Mouse (Mus musculus): ENCODE results near the gene BC004004. TPM values are rescaled to one million over a fixed set of nuclear protein-coding genes. Genes with fewer than 3 reads are reported as not detected.

The BC004004 gene
- total RNA-seq, 4 experiments from 2014 or later = 98.1 to 131 (median 114) TPM

DNA sequence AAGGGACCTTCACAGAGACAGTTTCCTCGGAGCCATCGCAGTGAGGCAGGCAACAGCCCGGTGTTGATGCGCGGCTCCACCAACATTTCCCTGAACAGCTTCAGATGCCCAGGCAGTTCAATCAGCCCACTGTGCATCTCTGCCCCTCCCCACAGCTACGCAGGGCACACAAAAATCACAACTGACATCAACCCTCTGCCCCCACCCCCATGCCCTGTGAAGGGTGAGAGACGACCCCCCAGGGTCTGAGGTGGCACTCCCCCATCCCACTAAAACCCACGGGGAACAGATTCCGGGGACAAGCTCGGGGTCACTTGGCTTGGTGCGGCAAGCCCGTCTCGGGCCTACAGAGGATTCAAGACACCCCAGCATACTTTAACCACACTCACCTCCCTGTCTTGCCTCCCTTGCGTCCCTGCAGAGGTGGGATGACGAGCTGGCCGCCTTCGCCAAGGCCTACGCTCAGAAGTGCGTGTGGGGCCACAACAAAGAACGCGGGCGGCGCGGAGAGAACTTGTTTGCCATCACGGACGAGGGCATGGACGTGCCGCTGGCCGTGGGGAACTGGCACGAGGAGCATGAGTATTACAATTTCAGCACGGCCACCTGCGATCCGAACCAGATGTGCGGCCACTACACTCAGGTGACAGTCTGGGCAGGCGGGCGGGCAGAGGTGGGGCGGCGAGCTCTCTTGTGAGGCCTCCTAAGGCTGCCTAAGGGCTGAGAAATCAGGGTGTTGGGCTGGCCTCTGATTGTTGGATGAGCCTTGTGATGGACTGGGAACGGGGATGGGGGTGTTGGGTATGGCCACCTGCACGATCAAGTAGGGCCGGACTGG, 53.4 kb downstream of the BC004004 start:
- no peak for DNase-seq (ENCODE audit: low spot score in 2 of 2)

DNA sequence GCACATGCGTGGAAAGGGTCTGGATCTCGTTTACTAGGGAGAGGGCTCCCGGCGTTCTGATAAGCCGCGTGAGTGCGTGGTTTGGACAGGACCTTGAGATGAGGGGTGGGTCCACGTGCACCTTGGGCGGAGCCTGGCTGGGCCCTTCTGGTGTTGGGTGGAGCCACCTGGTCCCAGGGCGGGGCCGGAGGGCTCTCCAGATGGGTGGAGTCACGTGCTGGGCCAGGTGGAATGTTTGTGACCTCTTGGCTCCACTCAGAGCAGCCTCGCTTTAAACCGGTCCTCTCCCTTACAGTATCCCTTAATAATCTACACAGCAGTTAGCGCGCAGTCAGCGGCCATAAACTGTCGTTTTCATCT, 54.0 kb downstream of the BC004004 start:
- DNase-seq (ENCODE audit: low spot score in 2 of 2) = no peak

DNA sequence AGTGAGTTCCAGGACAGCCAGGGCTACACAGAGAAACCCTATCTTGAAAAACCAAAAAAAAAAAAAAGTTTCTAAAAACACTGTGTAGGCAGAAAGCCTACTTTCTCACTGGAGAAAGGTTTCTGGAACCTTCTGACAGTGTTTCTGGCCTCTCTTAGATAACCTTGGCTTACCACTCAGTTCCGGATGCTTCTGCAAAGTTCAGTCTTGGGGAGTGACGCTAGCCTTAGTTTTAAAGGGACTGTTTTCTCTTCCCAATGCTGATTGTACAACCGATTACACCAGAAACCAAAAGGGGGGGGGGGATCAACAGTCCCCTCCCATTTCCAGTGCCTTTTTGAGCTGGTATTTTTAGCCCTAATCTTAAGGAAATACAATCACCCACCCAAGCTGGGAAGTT, 55.0 kb downstream of the BC004004 start:
- no peak for DNase-seq (ENCODE audit: low spot score in 2 of 2)

DNA sequence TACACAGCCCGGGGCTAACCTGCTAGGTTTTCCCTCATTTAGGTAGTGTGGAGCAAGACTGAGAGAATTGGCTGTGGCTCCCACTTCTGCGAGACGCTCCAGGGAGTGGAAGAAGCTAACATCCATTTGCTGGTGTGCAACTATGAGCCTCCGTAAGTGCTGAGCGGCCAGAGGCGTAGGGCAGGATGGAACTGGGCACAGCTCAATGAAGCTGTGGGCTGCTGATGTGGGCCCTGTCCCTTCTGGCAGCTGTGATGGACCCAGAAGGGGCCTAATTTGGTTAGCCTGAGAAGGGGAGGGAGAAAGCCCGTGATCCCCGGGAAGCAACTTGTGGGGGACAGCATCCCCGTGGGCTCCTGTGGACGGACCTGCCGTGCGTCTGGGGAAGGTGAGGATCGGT, 57.2 kb downstream of the BC004004 start:
- no peak for DNase-seq (ENCODE audit: low spot score in 2 of 2)

DNA sequence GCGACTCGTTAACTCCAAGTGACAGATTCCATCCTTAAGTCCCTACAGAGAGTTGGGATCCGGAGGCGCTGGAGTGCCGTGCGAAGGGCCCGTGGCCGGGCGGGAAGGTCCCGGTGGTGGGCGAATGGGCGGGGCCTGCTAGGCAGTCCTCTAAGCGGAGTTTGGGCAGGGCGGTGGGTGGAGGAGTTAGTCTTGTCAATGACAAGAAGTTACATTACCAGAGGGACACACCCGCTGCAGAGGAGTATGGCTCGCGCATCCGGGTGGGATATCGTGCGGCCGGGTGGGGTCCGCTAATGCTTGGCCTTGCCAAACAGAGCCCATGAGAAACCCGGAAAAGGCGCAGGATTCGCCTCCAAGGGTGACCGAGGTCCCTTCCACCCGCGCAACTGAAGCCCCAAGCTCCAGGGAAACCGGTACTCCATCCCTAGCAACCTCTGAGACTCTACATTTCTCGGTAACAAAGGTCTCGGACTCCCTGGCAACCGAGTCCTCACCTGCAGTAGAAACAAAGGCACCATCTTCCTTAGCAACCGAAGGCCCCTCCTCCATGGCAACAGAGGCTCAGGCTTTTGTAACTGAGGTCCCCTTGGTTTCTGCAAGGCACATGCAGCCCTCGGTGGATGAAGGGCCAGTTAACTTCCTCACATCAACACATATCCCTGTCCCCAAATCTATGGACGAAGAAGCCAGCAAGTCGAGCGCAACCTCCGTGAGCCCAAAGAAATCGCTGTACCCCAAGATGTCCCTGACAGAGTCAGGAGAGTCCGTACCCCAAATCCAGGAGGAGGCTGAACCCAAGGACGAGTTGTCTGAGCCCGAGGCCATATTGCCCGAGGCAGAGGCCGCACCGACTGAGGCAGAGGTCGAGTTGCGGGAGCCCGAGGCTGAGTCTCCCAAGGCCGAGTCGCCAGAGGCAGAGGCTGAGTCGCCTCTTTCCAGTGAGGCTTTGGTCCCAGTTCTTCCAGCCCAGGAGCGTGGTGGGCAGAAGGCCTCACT, 58.2 kb downstream of the BC004004 start:
- DNase-seq (ENCODE audit: low spot score in 2 of 2) = no peak

DNA sequence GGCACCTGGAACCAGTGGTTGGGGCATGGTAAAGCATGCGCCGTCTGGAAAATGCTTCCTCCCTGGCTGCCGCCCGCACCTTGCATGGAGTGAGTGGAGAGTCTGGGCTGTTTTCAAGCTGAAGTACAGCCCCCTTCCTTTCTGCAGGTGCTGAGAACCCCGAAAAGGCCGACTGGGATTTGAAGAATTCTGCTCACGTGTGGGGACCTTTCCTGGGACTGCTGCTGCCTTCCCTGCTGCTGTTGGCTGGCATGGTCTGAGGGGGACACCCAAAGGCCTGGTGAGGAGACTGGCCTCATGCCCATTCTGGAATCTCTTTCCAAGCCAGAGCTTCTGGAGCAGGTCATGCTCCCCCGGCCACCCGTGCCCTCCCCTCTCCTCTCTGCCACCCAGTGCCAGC, 59.1 kb downstream of the BC004004 start:
- no peak for DNase-seq (ENCODE audit: low spot score in 2 of 2)

DNA sequence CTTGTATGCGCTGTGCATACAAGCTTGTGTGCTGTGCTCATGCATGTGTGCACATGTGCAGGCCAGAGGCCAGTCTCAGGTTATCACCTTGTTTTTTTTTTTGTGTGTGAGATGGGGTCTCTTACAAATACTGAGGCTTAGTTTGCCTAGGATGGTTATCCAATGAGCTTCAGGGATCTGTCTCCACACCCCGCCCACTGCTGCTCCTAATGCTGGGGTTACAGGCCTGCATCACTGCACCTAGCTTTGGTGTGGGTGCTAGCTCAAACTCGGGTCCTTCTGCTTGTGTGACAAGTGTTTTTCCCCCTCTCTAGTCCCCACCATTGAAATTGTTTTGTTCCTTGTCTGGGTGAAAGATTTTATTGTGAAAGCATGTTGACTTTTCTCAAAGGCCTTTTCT, 61.6 kb downstream of the BC004004 start:
- no peak for DNase-seq (ENCODE audit: low spot score in 2 of 2)

DNA sequence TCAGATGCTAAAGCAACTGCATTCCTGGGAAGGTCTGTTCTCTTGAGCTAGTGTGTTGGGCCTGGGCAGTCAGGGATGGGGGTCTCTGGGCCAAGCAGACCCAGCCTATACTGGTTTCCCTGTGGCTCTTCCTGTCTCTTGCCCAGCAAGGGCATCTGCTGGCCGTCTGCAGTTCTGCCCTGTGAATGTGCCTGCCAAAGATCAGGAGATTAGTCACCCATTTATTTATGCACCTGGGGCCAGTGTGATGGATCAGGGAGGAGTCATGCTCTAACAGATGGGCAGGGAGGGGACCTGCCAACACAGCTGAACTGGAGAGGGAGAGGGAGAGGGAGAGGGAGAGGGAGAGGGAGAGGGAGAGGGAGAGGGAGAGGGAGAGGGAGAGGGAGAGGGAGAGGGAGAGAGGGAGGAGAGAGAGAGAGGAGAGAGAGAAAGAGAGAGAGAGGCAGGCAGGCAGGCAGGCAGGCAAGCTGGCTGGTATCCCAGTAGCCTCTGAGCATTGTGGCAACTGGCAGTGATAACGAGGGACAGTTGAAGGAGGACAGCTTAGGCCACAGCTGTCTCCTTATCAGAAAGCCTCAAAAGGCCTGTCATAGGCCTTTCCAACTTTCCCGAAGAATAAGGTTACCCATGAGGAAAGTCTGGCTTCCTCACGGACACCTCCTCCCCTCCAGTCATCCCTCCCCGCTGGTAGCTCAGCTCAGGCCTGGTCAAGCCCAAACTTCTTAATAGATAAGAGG, 62.3 kb downstream of the BC004004 start:
- no peak for DNase-seq (ENCODE audit: low spot score in 2 of 2)

DNA sequence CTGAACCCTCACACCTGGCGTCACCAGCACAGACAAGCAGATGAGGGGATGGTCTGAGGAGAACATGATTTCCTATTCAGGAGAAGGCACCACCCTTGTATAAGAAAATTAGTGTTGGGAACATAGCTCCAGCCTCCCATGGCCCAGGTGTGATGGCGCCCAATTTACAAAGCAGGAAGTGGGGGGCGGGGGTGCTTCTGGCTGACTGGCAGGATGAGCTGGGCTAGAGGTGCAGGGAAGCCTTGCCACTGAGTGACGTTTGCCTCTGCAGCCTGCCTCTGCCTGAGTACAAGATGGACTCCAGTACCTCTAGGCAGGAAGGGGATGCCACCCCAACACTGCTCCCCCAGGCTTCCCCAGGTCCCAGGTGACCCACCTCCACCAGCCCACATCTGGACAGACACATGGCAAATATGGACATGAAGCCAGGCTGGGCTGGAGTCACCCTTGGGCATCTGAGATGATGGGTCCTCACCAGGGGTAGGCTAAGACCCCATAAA, 63.6 kb downstream of the BC004004 start:
- DNase-seq (ENCODE audit: low spot score in 2 of 2) = no peak

DNA sequence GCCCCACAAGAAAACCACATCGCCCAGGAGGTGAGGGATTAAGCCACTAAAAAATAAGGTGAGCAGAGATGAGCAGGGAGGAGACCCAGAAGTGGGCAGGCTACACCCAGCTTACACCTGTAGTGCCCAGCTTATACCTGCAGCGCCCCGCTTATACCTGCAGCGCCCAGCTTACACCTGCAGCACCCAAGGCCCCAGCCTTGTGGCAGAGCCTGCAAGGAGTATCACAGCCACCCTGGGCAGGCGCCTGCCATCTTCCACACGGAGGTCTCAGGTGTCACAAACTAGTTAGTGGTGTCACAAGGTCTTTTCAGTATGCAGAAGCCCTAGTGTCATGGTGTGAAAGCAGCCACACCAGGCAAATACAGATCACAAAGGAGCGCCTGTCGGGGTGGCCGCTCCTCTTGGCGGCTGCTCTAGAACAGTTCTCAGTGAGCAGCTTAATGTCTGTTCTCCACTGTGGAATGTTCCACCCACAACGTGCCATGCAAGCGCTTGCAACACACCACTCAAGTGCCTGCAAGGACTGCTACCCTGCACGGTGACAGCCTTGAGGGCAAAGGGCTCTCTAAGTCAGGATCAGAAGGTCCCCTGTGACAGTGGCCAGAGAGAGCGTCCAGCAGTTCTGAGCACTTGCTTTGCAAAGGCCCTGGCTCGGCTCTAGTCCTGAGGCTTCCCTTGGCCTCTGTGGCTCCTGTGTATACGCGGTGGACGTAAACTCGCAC, 67.8 kb downstream of the BC004004 start:
- no peak for DNase-seq (ENCODE audit: low spot score in 2 of 2)

DNA sequence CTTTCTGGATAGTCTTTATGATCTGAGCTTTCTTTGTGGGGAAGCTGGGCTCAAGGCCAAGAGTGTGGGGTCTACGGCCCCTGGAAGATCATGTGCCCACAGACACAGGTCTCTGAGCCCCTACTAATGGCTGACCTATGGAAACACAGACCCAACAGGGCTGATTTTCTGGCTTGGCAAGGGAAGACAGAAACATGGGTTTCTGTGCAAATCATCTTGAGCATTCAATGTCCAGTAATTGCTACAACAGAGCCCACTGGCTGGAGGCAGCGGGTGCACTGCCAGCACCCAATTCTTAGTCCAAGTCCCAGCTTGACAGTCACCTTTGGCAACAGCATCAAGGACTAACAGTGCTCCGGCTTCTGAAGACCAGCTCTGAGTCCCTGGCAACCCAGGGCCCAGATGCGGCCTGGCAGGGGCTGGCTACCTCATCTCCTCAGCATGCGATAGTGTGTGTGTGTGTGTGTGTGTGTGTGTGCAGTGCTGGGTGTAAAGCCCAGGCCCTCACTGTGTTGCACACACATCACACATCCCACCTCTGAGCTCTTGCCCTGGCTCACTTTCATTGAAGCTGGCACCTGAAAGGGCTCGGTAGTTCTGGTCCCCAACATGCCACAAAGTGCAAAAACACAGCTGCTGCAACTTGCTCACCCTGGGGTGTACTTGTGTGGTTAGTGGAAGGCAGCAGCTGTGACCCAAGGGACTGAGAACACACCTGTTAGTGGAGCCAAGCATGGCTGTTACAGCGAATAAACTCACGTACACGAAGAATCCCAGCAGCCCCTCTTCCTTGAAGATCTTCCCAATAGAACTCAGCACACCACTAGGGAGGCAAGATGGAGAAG, 69.6 kb downstream of the BC004004 start:
- DNase-seq (ENCODE audit: low spot score in 2 of 2) = no peak

DNA sequence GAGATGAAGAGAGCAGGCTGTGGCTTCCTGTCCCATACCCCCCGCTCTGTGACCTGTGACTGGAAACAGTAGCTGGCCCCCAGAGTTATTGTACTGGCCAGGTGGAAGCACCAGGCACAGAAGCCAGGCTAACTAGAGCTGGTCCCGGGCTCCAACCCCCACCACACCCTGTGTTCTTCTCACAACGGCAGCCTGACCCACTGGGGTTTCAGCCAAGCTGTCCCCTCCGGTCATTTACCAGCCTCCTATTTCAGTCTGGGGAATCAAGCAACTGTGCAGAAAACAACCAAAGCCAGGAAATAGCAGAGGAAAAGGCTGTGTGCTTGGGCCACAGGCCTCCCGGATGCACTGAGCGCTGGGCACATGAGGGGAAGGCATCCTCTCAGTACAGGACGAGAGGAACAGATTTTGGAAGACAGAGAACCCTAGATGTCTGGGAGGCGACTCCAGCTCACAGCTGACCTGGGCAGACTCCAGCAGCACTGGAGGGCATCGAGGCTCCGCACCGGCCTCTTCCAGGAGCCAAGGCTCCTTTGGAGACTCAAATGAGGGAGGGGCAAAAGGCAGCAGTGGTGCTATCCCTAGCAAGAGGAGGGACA, 70.7 kb downstream of the BC004004 start:
- DNase-seq (ENCODE audit: low spot score in 2 of 2) = no peak

DNA sequence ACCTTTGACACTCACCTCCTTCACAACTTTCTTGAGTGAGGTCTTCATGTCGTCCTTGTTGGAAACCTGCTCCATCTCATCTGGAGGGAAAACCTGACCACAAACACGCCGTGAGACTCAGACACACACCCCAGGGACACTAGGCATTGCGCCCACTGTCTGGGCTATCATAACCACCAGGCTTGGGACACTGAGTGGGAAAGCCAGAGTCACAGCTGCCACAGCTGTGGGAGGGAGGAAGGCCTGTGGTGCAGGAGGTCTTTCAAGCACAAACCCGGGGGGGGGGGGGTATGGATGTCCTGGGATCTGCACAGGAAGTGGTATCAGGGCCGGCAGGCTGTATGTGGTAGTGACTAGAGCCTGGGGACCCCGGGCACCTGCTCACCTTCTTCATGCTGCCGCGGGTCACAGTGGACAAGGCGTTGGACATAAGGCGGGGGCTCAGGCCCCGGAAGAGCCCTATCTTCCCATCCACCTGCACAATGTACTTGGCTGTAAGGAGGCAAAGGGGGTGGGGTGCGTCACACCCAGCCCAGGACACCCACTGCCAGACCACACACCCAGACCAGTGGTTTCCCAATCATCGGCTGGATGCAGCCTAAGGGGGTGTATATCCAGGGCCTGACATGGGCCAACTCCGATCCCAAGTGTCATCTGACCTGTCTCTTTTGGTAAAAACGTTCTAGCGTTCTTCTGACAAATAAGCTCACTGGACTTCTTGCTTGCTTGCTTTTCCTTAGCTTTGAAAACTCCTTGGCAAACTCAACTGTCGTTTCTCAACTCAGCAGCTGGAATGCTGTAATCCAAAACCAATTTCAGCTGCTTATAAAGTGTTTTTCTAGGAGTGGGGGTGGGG, 72.0 kb downstream of the BC004004 start:
- DNase-seq (ENCODE audit: low spot score in 2 of 2) = no peak

DNA sequence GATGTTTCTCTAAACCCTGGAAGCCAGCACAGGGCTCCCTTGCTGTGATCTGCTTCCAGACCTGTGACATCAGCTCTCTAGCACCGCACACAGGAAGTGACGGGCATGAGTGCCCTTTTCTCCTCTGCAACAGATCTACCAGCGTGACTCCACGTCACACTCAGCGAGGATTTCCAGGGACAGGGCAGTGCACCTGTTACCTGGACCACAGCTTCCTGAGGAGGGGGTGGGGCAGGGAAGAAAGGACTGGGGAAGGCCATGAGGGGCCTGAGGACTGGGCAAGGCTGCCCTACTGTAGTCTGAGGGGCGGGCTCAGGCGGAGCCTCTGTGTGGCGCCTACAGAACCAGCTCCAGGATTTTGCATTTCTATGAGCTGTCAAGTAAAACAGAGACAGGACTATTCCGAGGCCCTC, 73.0 kb downstream of the BC004004 start:
- DNase-seq (ENCODE audit: low spot score in 2 of 2) = no peak

DNA sequence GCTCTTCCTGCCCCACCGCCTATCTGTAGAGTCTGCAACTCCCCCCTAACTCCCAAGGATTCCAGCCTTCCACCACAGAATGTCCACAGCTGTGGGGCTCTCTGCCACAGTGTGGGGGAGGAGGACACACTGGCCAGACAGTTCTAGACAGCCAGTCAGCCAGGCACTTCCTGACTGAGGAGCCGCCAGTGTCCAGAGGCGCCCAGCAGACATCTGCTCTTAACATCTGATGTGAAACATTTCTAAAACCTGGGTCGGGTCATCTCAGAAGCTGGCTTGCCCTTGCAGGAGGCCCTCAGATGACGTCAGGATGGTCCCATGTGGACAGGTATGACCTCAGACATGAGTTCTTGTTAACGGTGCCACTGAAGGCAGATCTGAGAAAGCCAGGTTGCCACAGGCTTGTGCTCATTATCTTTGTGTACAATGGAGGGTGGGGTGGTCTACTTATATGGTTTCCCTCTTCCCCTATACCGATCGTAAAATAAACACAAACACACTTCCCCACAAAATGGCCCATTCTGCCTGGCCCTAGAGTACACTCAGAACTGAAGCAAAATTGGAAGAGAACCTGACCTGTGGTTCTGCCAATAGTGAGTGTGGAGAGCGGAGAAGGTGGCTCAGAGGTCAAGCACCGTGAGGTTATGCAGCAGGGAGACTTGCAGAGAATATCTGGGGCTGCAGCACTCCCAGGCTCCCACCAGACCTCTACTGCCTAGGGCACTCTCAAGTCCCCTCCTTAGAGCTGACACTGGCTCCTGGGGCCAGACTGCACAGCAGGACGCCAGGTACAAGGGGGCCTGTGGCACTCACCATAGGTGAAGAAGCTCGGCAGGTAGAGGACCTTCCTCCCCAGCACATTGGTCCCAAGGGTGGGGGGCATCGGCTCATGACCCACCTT, 73.7 kb downstream of the BC004004 start:
- no peak for DNase-seq (ENCODE audit: low spot score in 2 of 2)

DNA sequence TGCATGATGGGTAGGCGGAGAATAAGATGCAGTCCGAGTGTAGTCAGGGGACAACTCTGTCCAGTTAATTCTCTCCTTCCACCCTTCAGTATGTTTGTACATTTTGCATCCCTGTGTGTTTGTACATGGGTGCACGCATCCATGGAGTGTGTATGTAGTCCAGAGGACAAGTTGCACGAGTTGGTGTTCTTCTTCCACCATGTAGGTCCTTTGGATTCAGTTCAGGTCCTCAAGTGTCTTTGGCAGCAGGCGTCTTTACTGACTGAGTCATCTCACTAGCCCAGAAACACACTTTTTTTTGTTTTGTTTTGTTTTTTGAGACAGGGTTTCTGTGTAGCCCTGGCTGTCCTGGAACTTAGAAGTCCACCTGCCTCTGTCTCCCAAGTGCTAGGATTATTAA, 74.7 kb downstream of the BC004004 start:
- DNase-seq (ENCODE audit: low spot score in 2 of 2) = no peak

DNA sequence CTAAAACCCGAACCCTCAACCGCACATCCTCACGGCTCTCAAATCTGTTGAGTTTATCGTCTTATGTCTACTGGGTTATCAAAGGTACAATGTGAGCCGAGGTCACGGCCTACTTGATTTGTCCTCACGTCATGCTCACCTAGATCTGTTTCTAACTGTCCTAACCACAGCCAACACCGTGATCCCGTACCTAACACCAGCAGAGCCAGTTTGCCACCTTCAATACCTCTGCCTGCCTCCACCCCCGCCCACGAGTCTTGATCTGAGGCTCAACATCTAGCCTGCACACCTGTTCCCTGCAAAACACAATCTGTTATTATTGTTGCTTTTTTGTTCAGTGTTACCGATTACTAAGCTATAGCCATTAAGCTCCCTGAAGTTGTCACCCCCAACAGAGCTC, 76.7 kb downstream of the BC004004 start:
- DNase-seq (ENCODE audit: low spot score in 2 of 2) = no peak
